Mouse (Mus musculus): ENCODE measurements around the gene Edem3. TPM values are rescaled to one million over a fixed set of nuclear protein-coding genes. Genes with fewer than 3 reads are reported as not detected.

The Edem3 gene
- polyA plus RNA-seq, 1 experiment from 2014 or later, result 18.6 TPM

GRCm38 (mm10) chr1:151712664-151713063 lies 42.5 kb upstream of the Edem3 start:
- H3K27me3 ChIP-seq (ENCODE audit: control insufficient read depth, insufficient read depth, low read length), result no peaks in the 10 kb centered on the region
- no peak overlapping the region for H3K4me3 ChIP-seq (ENCODE audit: low read depth, low read length)
- no peak overlapping the region for H3K4me2 ChIP-seq (replicated peaks; ENCODE audit: low read depth, low read length)
- 53% methylated on average over 5 of the region's 5 CpGs for WGBS
- H3K4me1 ChIP-seq (ENCODE audit: control insufficient read depth, insufficient read depth, low read length), result peaks cover 14% of the 10 kb centered on the region; the same call in 1 of the 2 replicates
- no peaks in the 10 kb centered on the region for H3K9me3 ChIP-seq (ENCODE audit: control insufficient read depth, low read depth, low read length)
- H3K9ac ChIP-seq (replicated peaks; ENCODE audit: low read depth, low read length), result no peak overlapping the region
- H3K36me3 ChIP-seq (ENCODE audit: control insufficient read depth, insufficient read depth, low read length), result no peaks in the 10 kb centered on the region
- no peak for ATAC-seq (ENCODE audit: insufficient number of reproducible peaks, insufficient read depth, low FRiP score, low read depth)
- no peak overlapping the region for H3K27ac ChIP-seq (ENCODE audit: low read length)

DNA sequence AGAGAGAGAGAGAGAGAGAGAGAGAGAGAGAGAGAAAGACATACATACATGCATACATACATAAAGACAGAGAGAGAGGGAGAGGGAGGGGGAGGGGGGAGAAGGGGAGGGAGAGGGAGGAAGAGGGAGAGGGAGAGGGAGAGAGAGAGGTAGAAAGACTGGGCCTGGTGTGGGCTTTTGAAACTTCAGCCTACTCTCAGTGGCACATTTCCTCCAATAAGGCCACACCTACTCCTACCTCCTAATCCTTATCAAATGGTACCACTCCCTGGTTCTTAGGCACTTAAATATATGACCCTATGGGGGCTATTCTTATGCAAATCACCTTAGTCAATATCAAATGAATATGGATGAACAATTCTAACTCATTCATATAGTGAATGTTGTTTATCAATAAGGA lies 41.5 kb upstream of the Edem3 start:
- no peak overlapping the region for H3K27ac ChIP-seq (ENCODE audit: low read length)
- H3K4me2 ChIP-seq (replicated peaks; ENCODE audit: low read depth, low read length), result no peak overlapping the region
- H3K9me3 ChIP-seq (ENCODE audit: control insufficient read depth, low read depth, low read length), result no peaks in the 10 kb centered on the region
- no peaks in the 10 kb centered on the region for H3K27me3 ChIP-seq (ENCODE audit: control insufficient read depth, insufficient read depth, low read length)
- H3K9ac ChIP-seq (replicated peaks; ENCODE audit: low read depth, low read length), result no peak overlapping the region
- H3K4me1 ChIP-seq (ENCODE audit: control insufficient read depth, insufficient read depth, low read length), result peaks cover 14% of the 10 kb centered on the region; the same call in 1 of the 2 replicates
- no peak for ATAC-seq (ENCODE audit: insufficient number of reproducible peaks, insufficient read depth, low FRiP score, low read depth)
- no peaks in the 10 kb centered on the region for H3K36me3 ChIP-seq (ENCODE audit: control insufficient read depth, insufficient read depth, low read length)
- H3K4me3 ChIP-seq (ENCODE audit: low read depth, low read length), result no peak overlapping the region

DNA sequence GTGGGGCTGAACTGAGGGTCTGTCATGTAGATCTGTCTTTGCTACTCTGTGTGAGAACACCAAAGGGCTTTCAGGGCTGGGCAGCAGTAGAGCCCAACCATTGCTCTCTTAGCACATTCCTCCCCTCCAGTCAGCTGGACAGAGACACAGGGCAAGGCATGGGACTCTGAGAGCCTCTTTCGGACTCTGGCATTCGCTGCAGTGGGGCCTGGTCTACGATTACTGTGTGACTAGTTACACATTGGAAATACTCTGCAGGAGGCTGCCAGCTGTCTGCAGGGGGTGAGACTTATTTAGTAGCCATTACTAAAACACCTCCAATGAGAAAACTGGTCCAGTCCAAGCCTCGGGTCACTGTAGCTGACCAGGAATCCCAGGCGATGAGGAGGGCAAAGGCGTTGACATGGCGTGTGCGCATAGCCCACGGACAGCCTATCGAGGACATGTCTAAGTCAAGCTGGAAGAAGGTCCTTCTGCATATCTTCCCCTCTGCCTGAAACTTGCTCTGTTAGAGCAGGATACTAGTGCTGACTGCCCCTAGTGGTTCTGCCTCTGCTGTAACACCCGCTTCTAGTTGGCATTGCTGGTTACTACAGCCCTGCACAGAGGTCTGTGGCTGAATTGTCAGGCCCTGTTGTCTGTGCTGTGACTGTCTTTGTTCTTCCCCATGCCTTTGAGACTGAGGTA lies 39.0 kb upstream of the Edem3 start:
- no peaks in the 10 kb centered on the region for H3K27me3 ChIP-seq (ENCODE audit: control insufficient read depth, insufficient read depth, low read length)
- peaks cover 1% of the 10 kb centered on the region; the same call in 1 of the 2 replicates for H3K4me1 ChIP-seq (ENCODE audit: control insufficient read depth, insufficient read depth, low read length)
- no peak overlapping the region for H3K4me2 ChIP-seq (replicated peaks; ENCODE audit: low read depth, low read length)
- no peak overlapping the region for H3K27ac ChIP-seq (ENCODE audit: low read length)
- H3K36me3 ChIP-seq (ENCODE audit: control insufficient read depth, insufficient read depth, low read length), result no peaks in the 10 kb centered on the region
- WGBS, result 80% methylated on average over 11 of the region's 11 CpGs
- H3K9ac ChIP-seq (replicated peaks; ENCODE audit: low read depth, low read length), result no peak overlapping the region
- no peak for ATAC-seq (ENCODE audit: insufficient number of reproducible peaks, insufficient read depth, low FRiP score, low read depth)
- no peak overlapping the region for H3K4me3 ChIP-seq (ENCODE audit: low read depth, low read length)
- H3K9me3 ChIP-seq (ENCODE audit: control insufficient read depth, low read depth, low read length), result no peaks in the 10 kb centered on the region

DNA sequence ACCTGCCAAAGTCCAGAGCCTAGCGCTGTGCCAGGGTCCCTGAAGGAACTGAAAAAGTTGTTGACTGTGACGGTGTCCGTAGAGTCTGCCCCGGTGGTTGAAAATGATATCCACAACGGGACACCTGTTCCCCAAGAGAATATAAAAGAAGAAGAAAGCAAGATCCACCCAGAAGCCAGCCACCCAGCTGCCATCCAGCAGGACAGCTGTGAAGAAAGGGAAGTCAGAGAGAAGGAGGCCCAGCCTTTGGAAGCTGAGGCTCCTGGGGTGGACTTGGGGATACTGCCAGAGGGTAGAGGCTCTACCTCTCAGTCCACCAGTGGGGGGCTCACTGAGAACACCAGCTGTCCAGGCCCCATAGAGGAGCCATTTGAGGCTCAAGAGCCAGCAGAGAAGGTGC lies 37.5 kb upstream of the Edem3 start:
- Histone ChIP-seq H3K27ac (ENCODE audit: low read length) (no peak overlapping the region), H3K9ac (replicated peaks; ENCODE audit: low read depth, low read length) (no peak overlapping the region), H3K9me3 (ENCODE audit: control insufficient read depth, low read depth, low read length) (no peaks in the 10 kb centered on the region), H3K4me1 (ENCODE audit: control insufficient read depth, insufficient read depth, low read length) (no peaks in the 10 kb centered on the region), H3K36me3 (ENCODE audit: control insufficient read depth, insufficient read depth, low read length) (no peaks in the 10 kb centered on the region), H3K4me2 (replicated peaks; ENCODE audit: low read depth, low read length) (no peak overlapping the region), H3K4me3 (ENCODE audit: low read depth, low read length) (no peak overlapping the region), H3K27me3 (ENCODE audit: control insufficient read depth, insufficient read depth, low read length) (no peaks in the 10 kb centered on the region)
- no peak for ATAC-seq (ENCODE audit: insufficient number of reproducible peaks, insufficient read depth, low FRiP score, low read depth)
- WGBS, result 95% methylated on average over 5 of the region's 5 CpGs

GRCm38 (mm10) chr1:151718575-151718974 lies 36.6 kb upstream of the Edem3 start:
- ATAC-seq (ENCODE audit: insufficient number of reproducible peaks, insufficient read depth, low FRiP score, low read depth), result no peak
- Histone ChIP-seq H3K9me3 (ENCODE audit: control insufficient read depth, low read depth, low read length) (no peaks in the 10 kb centered on the region), H3K36me3 (ENCODE audit: control insufficient read depth, insufficient read depth, low read length) (no peaks in the 10 kb centered on the region), H3K4me2 (replicated peaks; ENCODE audit: low read depth, low read length) (no peak overlapping the region), H3K27ac (ENCODE audit: low read length) (no peak overlapping the region), H3K4me3 (ENCODE audit: low read depth, low read length) (no peak overlapping the region), H3K9ac (replicated peaks; ENCODE audit: low read depth, low read length) (no peak overlapping the region), H3K27me3 (ENCODE audit: control insufficient read depth, insufficient read depth, low read length) (no peaks in the 10 kb centered on the region), H3K4me1 (ENCODE audit: control insufficient read depth, insufficient read depth, low read length) (no peaks in the 10 kb centered on the region)
- WGBS, result 80% methylated on average over 8 of the region's 8 CpGs

GRCm38 (mm10) chr1:151719911-151720310 lies 35.3 kb upstream of the Edem3 start:
- H3K4me2 ChIP-seq (replicated peaks; ENCODE audit: low read depth, low read length), result no peak overlapping the region
- no peak for ATAC-seq (ENCODE audit: insufficient number of reproducible peaks, insufficient read depth, low FRiP score, low read depth)
- H3K27ac ChIP-seq (ENCODE audit: low read length), result no peak overlapping the region
- no peaks in the 10 kb centered on the region for H3K36me3 ChIP-seq (ENCODE audit: control insufficient read depth, insufficient read depth, low read length)
- H3K4me1 ChIP-seq (ENCODE audit: control insufficient read depth, insufficient read depth, low read length), result no peaks in the 10 kb centered on the region
- H3K9me3 ChIP-seq (ENCODE audit: control insufficient read depth, low read depth, low read length), result no peaks in the 10 kb centered on the region
- no peaks in the 10 kb centered on the region for H3K27me3 ChIP-seq (ENCODE audit: control insufficient read depth, insufficient read depth, low read length)
- H3K9ac ChIP-seq (replicated peaks; ENCODE audit: low read depth, low read length), result no peak overlapping the region
- no peak overlapping the region for H3K4me3 ChIP-seq (ENCODE audit: low read depth, low read length)
- 48% methylated on average over 5 of the region's 5 CpGs for WGBS

GRCm38 (mm10) chr1:151720566-151720965 lies 34.6 kb upstream of the Edem3 start:
- no peak for ATAC-seq (ENCODE audit: insufficient number of reproducible peaks, insufficient read depth, low FRiP score, low read depth)
- WGBS, result 78% methylated on average over 2 of the region's 2 CpGs

GRCm38 (mm10) chr1:151721357-151721983 lies 33.7 kb upstream of the Edem3 start:
- no peaks in the 10 kb centered on the region for H3K9me3 ChIP-seq (ENCODE audit: control insufficient read depth, low read depth, low read length)
- no peaks in the 10 kb centered on the region for H3K27me3 ChIP-seq (ENCODE audit: control insufficient read depth, insufficient read depth, low read length)
- no peak overlapping the region for H3K4me3 ChIP-seq (ENCODE audit: low read depth, low read length)
- H3K9ac ChIP-seq (replicated peaks; ENCODE audit: low read depth, low read length), result no peak overlapping the region
- H3K36me3 ChIP-seq (ENCODE audit: control insufficient read depth, insufficient read depth, low read length), result no peaks in the 10 kb centered on the region
- WGBS, result 59% methylated on average over 10 of the region's 10 CpGs
- H3K4me2 ChIP-seq (replicated peaks; ENCODE audit: low read depth, low read length), result no peak overlapping the region
- ATAC-seq (ENCODE audit: insufficient number of reproducible peaks, insufficient read depth, low FRiP score, low read depth), result no peak
- no peaks in the 10 kb centered on the region for H3K4me1 ChIP-seq (ENCODE audit: control insufficient read depth, insufficient read depth, low read length)
- no peak overlapping the region for H3K27ac ChIP-seq (ENCODE audit: low read length)

More at GRCm38 (mm10) chr1:151720566-151720965, 34.6 kb upstream of the Edem3 start:
- Histone ChIP-seq H3K4me1 (ENCODE audit: control insufficient read depth, insufficient read depth, low read length) (no peaks in the 10 kb centered on the region), H3K9me3 (ENCODE audit: control insufficient read depth, low read depth, low read length) (no peaks in the 10 kb centered on the region), H3K27me3 (ENCODE audit: control insufficient read depth, insufficient read depth, low read length) (no peaks in the 10 kb centered on the region), H3K4me3 (ENCODE audit: low read depth, low read length) (no peak overlapping the region), H3K36me3 (ENCODE audit: control insufficient read depth, insufficient read depth, low read length) (no peaks in the 10 kb centered on the region), H3K4me2 (replicated peaks; ENCODE audit: low read depth, low read length) (no peak overlapping the region), H3K9ac (replicated peaks; ENCODE audit: low read depth, low read length) (no peak overlapping the region), H3K27ac (ENCODE audit: low read length) (no peak overlapping the region)

Measured in stomach, embryonic 14.5 days (tissue).